Mouse (Mus musculus) stomach, embryonic 15.5 days (tissue): Measurements from ENCODE around the gene Thada. TPM values are rescaled to one million over a fixed set of nuclear protein-coding genes. Genes with fewer than 3 reads are reported as not detected.

Experiments used
- ATAC-seq: fragments of 200-750 bp; cut with Nextera tagmentation; 2 replicates; pipeline ENCODE4 v1.8.0; 2017; ENCODE audit warnings: low read depth, moderate number of reproducible peaks, moderate TSS enrichment; ENCODE audit not compliant: insufficient read depth, low FRiP score
- H3K27ac ChIP-seq: fragments of 300-500 bp; sonication (generic); 2 replicates; pipeline ENCODE4 v1.5.1; 2015; ENCODE audit warnings: mild to moderate bottlenecking, inconsistent platforms
- H3K27me3 ChIP-seq: fragments of 300-500 bp; sonication (generic); replicated peaks from 2 replicates; pipeline ENCODE4 v1.6.1; 2015; ENCODE audit warnings: inconsistent platforms
- H3K36me3 ChIP-seq: fragments of 300-500 bp; sonication (generic); 2 replicates; pipeline ENCODE4 v1.6.1; 2015; ENCODE audit warnings: inconsistent platforms
- H3K4me1 ChIP-seq: fragments of 300-500 bp; sonication (generic); 2 replicates; pipeline ENCODE4 v1.6.1; 2015; ENCODE audit warnings: inconsistent platforms
- H3K4me2 ChIP-seq: fragments of 300-500 bp; sonication (generic); 2 replicates; pipeline ENCODE4 v1.6.1; 2015; ENCODE audit warnings: mild to moderate bottlenecking, inconsistent platforms
- H3K4me3 ChIP-seq: fragments of 300-500 bp; sonication (generic); replicated peaks from 2 replicates; pipeline ENCODE4 v1.5.1; 2015; ENCODE audit warnings: inconsistent platforms
- H3K9ac ChIP-seq: fragments of 300-500 bp; sonication (generic); 2 replicates; pipeline ENCODE4 v1.6.1; 2015; ENCODE audit warnings: inconsistent platforms
- H3K9me3 ChIP-seq: fragments of 300-500 bp; sonication (generic); 2 replicates; pipeline ENCODE4 v1.6.1; 2016; ENCODE audit warnings: inconsistent platforms
- WGBS: fragments of 180-500 bp; shearing (Covaris S2); methylation state at CpG from one replicate; pipeline ENCODE4 v1.1.7; 2015; 5-methylcytosine and 5-hydroxymethylcytosine counted together
- polyA plus RNA-seq: library from polyadenylated mRNA; unstranded; fragments of >200 nt; fragmentation: Nextera tagmentation; extraction: Ambion mirVana; gene quantifications from 2 replicates; pipeline ENCODE4 v1.2.1, GENCODE M21; 2015

Thada gene
- polyA plus RNA-seq, 1 experiment from 2014 or later: 7.8 TPM

GRCm38 (mm10) chr17:84185581-84186450 is 280.2 kb downstream of the Thada start:
- Histone ChIP-seq H3K27me3 (no peaks in the 10 kb centered on the region), H3K4me2 (peak overlapping the region; percentile 55), H3K27ac (peak overlapping the region; percentile 96), H3K4me1 (peaks cover 48% of the 10 kb centered on the region), H3K4me3 (peak overlapping the region; percentile 83), H3K36me3 (0 out of 2 replicates have a peak, but pooled peaks cover 7% of the 10 kb centered on the region), H3K9me3 (no peaks in the 10 kb centered on the region), H3K9ac (peak overlapping the region; percentile 84)
- under 1% methylated on average over 98 of the region's 108 CpGs for WGBS
- ATAC-seq: no peak

GRCm38 (mm10) chr17:84185011-84185411 is 281.0 kb downstream of the Thada start:
- H3K27me3 ChIP-seq: no peaks in the 10 kb centered on the region
- peaks cover 46% of the 10 kb centered on the region for H3K4me1 ChIP-seq
- peak overlapping the region; percentile 55 for H3K4me2 ChIP-seq
- H3K36me3 ChIP-seq: 0 out of 2 replicates have a peak, but pooled peaks cover 7% of the 10 kb centered on the region
- WGBS: 0% methylated on average over 7 of the region's 7 CpGs
- ATAC-seq: no peak
- H3K4me3 ChIP-seq: peak overlapping the region; percentile 83
- peak overlapping the region; percentile 96 for H3K27ac ChIP-seq
- no peaks in the 10 kb centered on the region for H3K9me3 ChIP-seq
- H3K9ac ChIP-seq: peak overlapping the region; percentile 84; the same call in 1 of the 2 replicates

GRCm38 (mm10) chr17:84183291-84183781 is 282.7 kb downstream of the Thada start:
- no peaks in the 10 kb centered on the region for H3K27me3 ChIP-seq
- H3K9ac ChIP-seq: peak overlapping the region; percentile 39; the same call in 1 of the 2 replicates

GRCm38 (mm10) chr17:84182311-84183271 is 283.4 kb downstream of the Thada start:
- no peak for ATAC-seq
- peaks cover 33% of the 10 kb centered on the region for H3K4me1 ChIP-seq
- H3K9ac ChIP-seq: peak overlapping the region; percentile 39; the same call in 1 of the 2 replicates
- peak overlapping the region; percentile 60 for H3K4me2 ChIP-seq
- H3K36me3 ChIP-seq: 0 out of 2 replicates have a peak, but pooled peaks cover 7% of the 10 kb centered on the region
- peak overlapping the region; percentile 31; the same call in 1 of the 2 replicates for H3K4me3 ChIP-seq
- H3K27me3 ChIP-seq: no peaks in the 10 kb centered on the region
- H3K9me3 ChIP-seq: no peaks in the 10 kb centered on the region
- 22% methylated on average over 16 of the region's 16 CpGs for WGBS
- H3K27ac ChIP-seq: peak overlapping the region; percentile 93

More at GRCm38 (mm10) chr17:84183291-84183781, 282.7 kb downstream of the Thada start:
- Histone ChIP-seq H3K36me3 (0 out of 2 replicates have a peak, but pooled peaks cover 7% of the 10 kb centered on the region), H3K9me3 (no peaks in the 10 kb centered on the region), H3K27ac (peak overlapping the region; percentile 93), H3K4me1 (peaks cover 32% of the 10 kb centered on the region), H3K4me2 (peak overlapping the region; percentile 60), H3K4me3 (peak overlapping the region; percentile 31)
- ATAC-seq: 0 out of 2 replicates have a peak, but pooled peaks have one; percentile 6
- WGBS: 4% methylated on average over 12 of the region's 12 CpGs

- Histone ChIP-seq H3K27me3 (no peaks in the 10 kb centered on the region), H3K36me3 (0 out of 2 replicates have a peak, but pooled peaks cover 6% of the 10 kb centered on the region), H3K9me3 (no peaks in the 10 kb centered on the region), H3K4me3 (no peak overlapping the region), H3K4me1 (peaks cover 36% of the 10 kb centered on the region), H3K27ac (peak overlapping the region; percentile 93), H3K4me2 (peak overlapping the region; percentile 60), H3K9ac (no peak overlapping the region)
- no peak for ATAC-seq
- 61% methylated on average over 18 of the region's 18 CpGs for WGBS
These were observed 284.3 kb downstream of the Thada start for GRCm38 (mm10) chr17:84181502-84182310.

- Histone ChIP-seq H3K4me2 (no peak overlapping the region), H3K9me3 (no peaks in the 10 kb centered on the region), H3K27me3 (no peaks in the 10 kb centered on the region), H3K4me3 (no peak overlapping the region), H3K27ac (peak overlapping the region; percentile 93), H3K9ac (no peak overlapping the region), H3K36me3 (no peaks in the 10 kb centered on the region), H3K4me1 (peaks cover 36% of the 10 kb centered on the region)
- WGBS: 35% methylated on average over 11 of the region's 11 CpGs
- peak; percentile 72 for ATAC-seq
These were observed 285.1 kb downstream of the Thada start for GRCm38 (mm10) chr17:84180715-84181501.

- peak overlapping the region; percentile 93 for H3K27ac ChIP-seq
- no peaks in the 10 kb centered on the region for H3K9me3 ChIP-seq
- H3K27me3 ChIP-seq: no peaks in the 10 kb centered on the region
- no peak for ATAC-seq
- no peak overlapping the region for H3K4me2 ChIP-seq
- H3K4me1 ChIP-seq: peaks cover 36% of the 10 kb centered on the region
- H3K36me3 ChIP-seq: no peaks in the 10 kb centered on the region
- no peak overlapping the region for H3K4me3 ChIP-seq
- H3K9ac ChIP-seq: no peak overlapping the region
- WGBS: 51% methylated on average over 4 of the region's 4 CpGs
These were observed 286.0 kb downstream of the Thada start for GRCm38 (mm10) chr17:84179973-84180365.

GRCm38 (mm10) chr17:84179026-84179972 is 286.7 kb downstream of the Thada start:
- peaks cover 36% of the 10 kb centered on the region for H3K4me1 ChIP-seq
- WGBS: 89% methylated on average over 17 of the region's 17 CpGs
- H3K4me2 ChIP-seq: no peak overlapping the region
- H3K27ac ChIP-seq: peak overlapping the region; percentile 93
- no peak overlapping the region for H3K4me3 ChIP-seq
- H3K27me3 ChIP-seq: no peaks in the 10 kb centered on the region
- no peak for ATAC-seq
- no peaks in the 10 kb centered on the region for H3K9me3 ChIP-seq
- H3K9ac ChIP-seq: no peak overlapping the region
- H3K36me3 ChIP-seq: no peaks in the 10 kb centered on the region

- H3K9me3 ChIP-seq: no peaks in the 10 kb centered on the region
- peak overlapping the region; percentile 13 for H3K27ac ChIP-seq
- H3K9ac ChIP-seq: no peak overlapping the region
- H3K4me1 ChIP-seq: peaks cover 25% of the 10 kb centered on the region
- no peak overlapping the region for H3K4me3 ChIP-seq
- no peak for ATAC-seq
- WGBS: 28% methylated on average over 8 of the region's 8 CpGs
- no peak overlapping the region for H3K4me2 ChIP-seq
- no peaks in the 10 kb centered on the region for H3K27me3 ChIP-seq
- no peaks in the 10 kb centered on the region for H3K36me3 ChIP-seq
These were observed 288.5 kb downstream of the Thada start for GRCm38 (mm10) chr17:84177481-84177880.
